16 mouse cellular contexts compared by ENCODE assay signal in genomic region chr5:93135368-93136107, GRCm38 (mm10). TPM values are rescaled to one million over a fixed set of nuclear protein-coding genes. Genes with fewer than 3 reads are reported as not detected.
A peak's percentile ranks its signal among the peaks of the same experiment; 100 is the strongest.
DNase-seq lines count a peak whose midpoint lies in the region; ATAC-seq and TF ChIP-seq lines count a peak whose summit lies in the region.
"Had no signal": no experiment of that assay in that cellular context is flagged by ENCODE, and none has a peak within 500 bp of the region (broad histone marks: within the 10 kb centered on the region; RNA-seq: fewer than 3 reads in every experiment).

No protein-coding gene starts in this region.

- peak; percentile 46 for TF ChIP-seq EP300 in CH12.LX (IDR thresholded peaks at IDR 0.05; ENCODE audit: low read length)

- no peak for TF ChIP-seq CTCF in CH12.LX (conservative IDR thresholded peaks at IDR 0.05 in 1 of 2, IDR thresholded peaks at IDR 0.05 in 1 of 2; ENCODE audit: low read depth in 2 of 2, low read length in 2 of 2)

- H3K4me2 ChIP-seq in kidney, embryonic 16.5 days (replicated peaks; ENCODE audit: low read depth, low read length), result no peak overlapping the region
- H3K4me2 ChIP-seq in CH12.LX (ENCODE audit: insufficient read depth, low read depth, poor library complexity, severe bottlenecking), result peak overlapping the region; percentile 60

- ATAC-seq in kidney, embryonic 16.5 days (ENCODE audit: low FRiP score, low TSS enrichment), result no peak
- ATAC-seq in granulocyte monocyte progenitor cell, adult 5-6 weeks (replicated peaks; ENCODE audit: poor library complexity, severe bottlenecking), result peak; percentile 67
- ATAC-seq: intestine, postnatal 0 days had no signal

- no peak for TF ChIP-seq RAD21 in CH12.LX (IDR thresholded peaks at IDR 0.05; ENCODE audit: low read depth, low read length)

- dilution Hi-C loops in CH12.LX (cut with MboI; ENCODE audit: extremely low pct_ligation_motif_present, extremely low pct_unique_long_range_greater_than_20kb, low sequenced_read_pairs), result no loop called here

- no peak for TF ChIP-seq POLR2A in CH12.LX (IDR thresholded peaks at IDR 0.05; ENCODE audit: low read depth, low read length)

- H3K27me3 ChIP-seq in kidney, embryonic 16.5 days (ENCODE audit: insufficient read depth, low read length), result no peaks in the 10 kb centered on the region
- H3K27me3 ChIP-seq in CH12.LX (replicated peaks), result no peaks in the 10 kb centered on the region
- no peaks in the 10 kb centered on the region for H3K27me3 ChIP-seq in megakaryocyte, embryonic 14.5 days (replicated peaks)

- peaks cover 67% of the 10 kb centered on the region for H3K4me1 ChIP-seq in kidney, embryonic 16.5 days (ENCODE audit: insufficient read depth, low read length)
- H3K4me1 ChIP-seq in CH12.LX (ENCODE audit: control insufficient read depth in 1 of 2, insufficient read depth in 2 of 2), result peaks cover 22 to 79% of the 10 kb centered on the region in 2 experiments
- peaks cover 97% of the 10 kb centered on the region for H3K4me1 ChIP-seq in megakaryocyte, embryonic 14.5 days

- H3K4me3 ChIP-seq in kidney, embryonic 16.5 days (ENCODE audit: low read length), result no peak overlapping the region
- no peak overlapping the region for H3K4me3 ChIP-seq in CH12.LX (replicated peaks in 1 of 3; ENCODE audit: low read depth in 2 of 3, low read length in 2 of 3, poor library complexity in 1 of 3)
- H3K4me3 ChIP-seq in megakaryocyte, embryonic 14.5 days (replicated peaks), result peak overlapping the region; percentile 50
- H3K4me3 ChIP-seq: myocyte had no signal

- peaks cover 7% of the 10 kb centered on the region for H3K9me3 ChIP-seq in kidney, embryonic 16.5 days (ENCODE audit: low read length)
- peaks cover 12% of the 10 kb centered on the region for H3K9me3 ChIP-seq in CH12.LX (replicated peaks; ENCODE audit: low read length)
- no peaks in the 10 kb centered on the region for H3K9me3 ChIP-seq in megakaryocyte, embryonic 14.5 days

- no peak overlapping the region for H3K9ac ChIP-seq in kidney, embryonic 16.5 days (replicated peaks; ENCODE audit: low read length)
- no peak overlapping the region for H3K9ac ChIP-seq in CH12.LX (ENCODE audit: insufficient read depth, low read depth)

- DNase-seq in kidney, adult 11 months, result no peak
- peak; percentile 60 for DNase-seq in CH12.LX (ENCODE audit: extremely low read depth)
- no peak for DNase-seq in right cerebral cortex, postnatal 10 days (ENCODE audit: low spot score in 2 of 2)
- no peak for DNase-seq in layer of hippocampus, postnatal 25 days (ENCODE audit: extremely low spot score in 1 of 2, low spot score in 1 of 2)
- DNase-seq in cerebellum, adult 11-12 months, result no peak
- DNase-seq: adrenal gland, postnatal 25 days; cerebellum, postnatal 36 days; heart, postnatal 10 days; layer of hippocampus, postnatal 36 days; lung, postnatal 14 days; right cerebral cortex, postnatal 25 days had no signal

- 53% methylated on average over 10 of the region's 10 CpGs for WGBS in kidney, embryonic 16.5 days

- H3K79me2 ChIP-seq in CH12.LX (replicated peaks; ENCODE audit: control insufficient read depth, extremely low read depth, insufficient read depth, poor library complexity, severe bottlenecking), result peaks cover 60% of the 10 kb centered on the region

- peaks cover 22% of the 10 kb centered on the region for H3K36me3 ChIP-seq in kidney, embryonic 16.5 days (ENCODE audit: insufficient read depth, low read length)
- peaks cover 8 to 40% of the 10 kb centered on the region in 2 experiments for H3K36me3 ChIP-seq in CH12.LX (replicated peaks in 1 of 2; ENCODE audit: control insufficient read depth in 1 of 2, insufficient read depth in 1 of 2, low read length in 1 of 2)
- H3K36me3 ChIP-seq in megakaryocyte, embryonic 14.5 days (replicated peaks; ENCODE audit: low read length), result peaks cover 51% of the 10 kb centered on the region

- in situ Hi-C loops in CH12.LX (cut with MboI; ENCODE audit: low pct_ligation_motif_present, low pct_unique_long_range_greater_than_20kb, low sequenced_read_pairs), result no loop called here

- H3K27ac ChIP-seq in kidney, embryonic 16.5 days (ENCODE audit: low read length), result peak overlapping the region; percentile 27; the same call in 1 of the 2 replicates
- peak overlapping the region; percentile 72 for H3K27ac ChIP-seq in CH12.LX (ENCODE audit: insufficient read depth, low read depth)

TF ChIP-seq in CH12.LX, 34 proteins besides CTCF, POLR2A, EP300 and RAD21:
- no peak for TF ChIP-seq SMC3 (IDR thresholded peaks at IDR 0.05; ENCODE audit: low read depth, low read length)
- peak; percentile 51; the same call in 1 of the 2 replicates for TF ChIP-seq CHD2 (IDR thresholded peaks at IDR 0.05; ENCODE audit: low read length)
- TF ChIP-seq PAX5 (IDR thresholded peaks at IDR 0.05; ENCODE audit: low read length), result no peak
- TF ChIP-seq E2F4 (IDR thresholded peaks at IDR 0.05; ENCODE audit: insufficient replicate concordance, low read depth, low read length), result no peak
- peak; percentile 44 for TF ChIP-seq ETS1 (conservative IDR thresholded peaks at IDR 0.05; ENCODE audit: low read depth, low read length)
- TF ChIP-seq CHD1 (IDR thresholded peaks at IDR 0.05; ENCODE audit: low read depth, low read length), result no peak
- no peak for TF ChIP-seq ZC3H11A (IDR thresholded peaks at IDR 0.05; ENCODE audit: low read depth, low read length)
- TF ChIP-seq BHLHE40 (IDR thresholded peaks at IDR 0.05; ENCODE audit: low read depth, low read length), result peak; percentile 62; the same call in 1 of the 2 replicates
- peak; percentile 14; the same call in 1 of the 2 replicates for TF ChIP-seq TCF12 (IDR thresholded peaks at IDR 0.05; ENCODE audit: low read depth, low read length)
- TF ChIP-seq MAX (IDR thresholded peaks at IDR 0.05; ENCODE audit: low read length), result no peak
- TF ChIP-seq JUN (IDR thresholded peaks at IDR 0.05; ENCODE audit: insufficient read depth, low read depth, low read length), result no peak
- TF ChIP-seq NRF1 (IDR thresholded peaks at IDR 0.05; ENCODE audit: low read depth, low read length), result no peak
TF ChIP-seq in CH12.LX: peak in this region for 4.

RNA-seq across cellular contexts. Expression of gene Sept11, which starts 42.3 kb away (rescaled TPM):
- polyA plus RNA-seq in kidney, embryonic 16.5 days (2015; fragmentation: Nextera tagmentation; extraction: Ambion mirVana), result 216 and 232 TPM in 2 replicates
- total RNA-seq in CH12.LX (2012; rRNA removed), result 72.3 and 76.5 TPM in 2 replicates
- 66.5 and 78.5 TPM in 2 replicates for total RNA-seq in CH12.LX (2014; rRNA removed)
- polyA plus RNA-seq in CH12.LX (2012; ENCODE audit: insufficient read length, low read depth), result 138 and 159 TPM in 2 replicates
- total RNA-seq in granulocyte monocyte progenitor cell, adult 5-6 weeks (2014; fragmentation: Nextera tagmentation), result 89.0 and 103 TPM in 2 replicates
- 67.7 and 70.7 TPM in 2 replicates for total RNA-seq in granulocyte monocyte progenitor cell, adult 5-6 weeks (2017)
- 8.9 and 29.8 TPM in 2 replicates for polyA plus RNA-seq in megakaryocyte, embryonic 14.5 days (2012; ENCODE audit: insufficient read depth, low replicate concordance)
- 100 to 1,000 TPM in 1 of 2 experiments, 10 to 100 TPM in 1; 98.9 to 113 TPM for total RNA-seq in layer of hippocampus, postnatal 25 days (2021)
